Mouse (Mus musculus) lung, postnatal 0 days (tissue): ENCODE data around the gene Ccdc74a. TPM values are rescaled to one million over a fixed set of nuclear protein-coding genes. Genes with fewer than 3 reads are reported as not detected.
"Not testable (repeated sequence)": the region's sequence is repeated elsewhere in the genome, so short reads cannot be mapped to it uniquely, and the experiment has no call there.

Source experiments
- ATAC-seq: fragments of 200-750 bp; cut with Nextera tagmentation; 2 replicates; pipeline ENCODE4 v1.8.0; 2017; ENCODE audit warnings: moderate library complexity
- DNase-seq: peaks from one replicate; pipeline ENCODE4 v3.0.0-alpha.2; 2016; ENCODE audit warnings: low spot score
- H3K27ac ChIP-seq: fragments of 300-500 bp; sonication (generic); 2 replicates; pipeline ENCODE4 v1.5.1; 2014; ENCODE audit warnings: antibody characterized with exemption, mild to moderate bottlenecking, low read length, mixed read lengths
- H3K27me3 ChIP-seq: fragments of 300-500 bp; sonication (generic); replicated peaks from 2 replicates; pipeline ENCODE4 v1.6.1; 2014; ENCODE audit warnings: low read length, mixed read lengths; ENCODE audit not compliant: insufficient read depth
- H3K36me3 ChIP-seq: fragments of 300-500 bp; sonication (generic); 2 replicates; pipeline ENCODE4 v1.6.1; 2014; ENCODE audit warnings: low read length, mixed read lengths; ENCODE audit not compliant: insufficient read depth
- H3K4me1 ChIP-seq: fragments of 300-500 bp; sonication (generic); 2 replicates; pipeline ENCODE4 v1.6.1; 2014; ENCODE audit warnings: antibody characterized with exemption, low read depth, low read length, mixed read lengths; ENCODE audit not compliant: insufficient read depth
- H3K4me2 ChIP-seq: fragments of 300-500 bp; sonication (generic); replicated peaks from 2 replicates; pipeline ENCODE4 v1.6.1; 2014; ENCODE audit warnings: low read depth, mild to moderate bottlenecking, low read length, moderate library complexity, mixed read lengths
- H3K4me3 ChIP-seq: fragments of 300-500 bp; sonication (generic); 2 replicates; pipeline ENCODE4 v1.5.1; 2014; ENCODE audit warnings: low read depth, low read length
- H3K9ac ChIP-seq: fragments of 300-500 bp; sonication (generic); replicated peaks from 2 replicates; pipeline ENCODE4 v1.6.1; 2014; ENCODE audit warnings: low read depth, mild to moderate bottlenecking
- H3K9me3 ChIP-seq: fragments of 300-500 bp; sonication (generic); 2 replicates; pipeline ENCODE4 v1.6.1; 2016; ENCODE audit warnings: low read length, mixed read lengths
- CTCF ChIP-seq: IDR thresholded peaks from 2 replicates; pipeline ENCODE4 v1.5.1; 2016; ENCODE audit warnings: antibody characterized with exemption, mild to moderate bottlenecking
- EP300 ChIP-seq: IDR thresholded peaks from 2 replicates; pipeline ENCODE4 v1.6.1; 2016; ENCODE audit warnings: antibody characterized with exemption, mild to moderate bottlenecking, control low read depth
- WGBS: fragments of 180-500 bp; shearing (Covaris S2); extraction: QIAGEN DNeasy Blood & Tissue Kit; methylation state at CpG from one replicate; pipeline ENCODE4 v1.1.7; 2014; 5-methylcytosine and 5-hydroxymethylcytosine counted together
- polyA plus RNA-seq: library from polyadenylated mRNA; unstranded; fragments of >200 nt; fragmentation: Nextera tagmentation; extraction: Ambion mirVana; gene quantifications from 2 replicates; pipeline ENCODE4 v1.2.1, GENCODE M21; 2015

Ccdc74a gene
- 10.4 and 13.0 TPM in 2 replicates for polyA plus RNA-seq

DNA sequence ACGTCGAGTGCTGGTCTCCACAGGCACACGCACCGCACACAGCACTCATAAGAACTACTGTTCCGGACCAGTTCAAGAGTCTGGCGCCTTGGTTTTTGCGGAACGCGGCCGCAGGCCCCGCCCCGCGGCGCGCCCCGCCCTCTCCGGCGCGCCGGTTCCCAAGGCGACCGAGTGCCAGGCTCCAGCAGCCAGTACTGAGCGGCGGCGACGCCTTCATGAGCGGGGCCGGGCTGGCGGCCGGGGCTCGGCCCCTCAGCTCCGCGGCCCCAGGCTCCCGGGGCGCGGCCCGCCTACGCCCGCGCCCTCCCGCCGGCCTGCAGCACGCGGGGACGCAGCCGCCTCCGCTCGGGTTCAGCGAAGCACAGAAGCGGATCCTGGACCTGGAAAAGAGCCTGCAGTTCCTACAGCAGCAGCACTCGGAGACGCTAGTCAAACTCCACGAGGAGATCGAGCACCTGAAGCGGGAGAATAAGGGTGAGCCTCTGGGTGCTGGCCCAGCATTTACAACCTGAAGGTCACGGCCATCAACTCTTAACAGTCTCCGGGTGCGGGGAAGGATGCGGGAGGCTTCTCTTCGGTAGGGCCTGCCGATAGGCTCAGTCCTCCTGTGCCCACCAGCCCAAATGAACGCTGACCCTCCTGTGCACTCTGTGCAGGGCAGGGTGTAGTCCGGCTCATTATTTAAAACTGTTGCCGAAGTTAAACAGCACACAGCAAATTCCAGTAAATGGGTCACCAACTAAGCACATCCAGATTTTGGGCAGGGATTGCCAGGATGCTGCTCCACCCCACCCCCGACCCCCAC, at the start of gene Ccdc74a:
Gene Ccdc74a (plus strand): TSS at position 161 of the 805 bp plus-strand sequence.
- TF ChIP-seq CTCF (no peak), EP300 (no peak)
- no peaks in the 10 kb centered on the region for H3K27me3 ChIP-seq
- H3K4me3 ChIP-seq, result peak within 1 kb of the TSS; percentile 39
- H3K9ac ChIP-seq, result no peak within 1 kb of the TSS
- WGBS, result 2% methylated on average over 53 of the region's 65 CpGs
- DNase-seq (peak; percentile 91), ATAC-seq (peak; percentile 99)
- no peak within 1 kb of the TSS; the same call in 1 of the 2 replicates for H3K27ac ChIP-seq
- peaks cover 20% of the 10 kb centered on the region; the same call in 1 of the 2 replicates for H3K36me3 ChIP-seq
- no peaks in the 10 kb centered on the region for H3K9me3 ChIP-seq
- peaks cover 6% of the 10 kb centered on the region; the same call in 1 of the 2 replicates for H3K4me1 ChIP-seq
- H3K4me2 ChIP-seq, result peak within 1 kb of the TSS; percentile 82

DNA sequence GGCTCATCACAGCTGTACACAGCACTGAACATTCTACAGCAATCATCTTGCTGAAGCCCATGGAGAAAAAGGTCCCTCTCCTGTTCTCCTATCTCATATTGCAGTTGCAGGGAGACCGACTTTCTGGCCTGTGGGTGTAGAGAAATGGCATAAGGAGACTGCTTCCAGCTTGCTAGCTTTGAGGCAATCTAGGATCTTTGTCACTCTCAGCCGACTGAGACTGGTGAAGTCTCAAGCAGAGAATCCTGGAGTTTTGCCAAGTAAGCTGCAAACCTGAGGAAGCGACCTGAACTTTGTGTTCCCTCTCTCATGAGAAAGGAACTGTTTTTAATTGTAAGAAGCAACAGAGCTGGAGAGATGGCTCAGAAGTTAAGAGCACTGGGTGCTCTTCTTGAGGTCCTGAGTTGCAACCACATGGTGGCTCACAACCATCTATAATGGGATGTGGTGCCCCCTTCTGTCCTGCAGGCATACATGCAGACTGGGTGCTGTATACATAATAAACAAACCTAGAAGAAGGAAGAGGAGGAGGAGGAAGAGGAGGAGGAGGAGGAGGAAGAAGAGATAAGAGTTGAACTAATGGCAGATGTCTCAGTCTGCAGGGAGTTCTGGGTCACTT, 45.2 kb upstream of the Ccdc74a start:
- no peak overlapping the region for H3K27ac ChIP-seq

GRCm38 (mm10) chr16:17604941-17605340, 41.3 kb upstream of the Ccdc74a start:
- no peak for DNase-seq
- no peak overlapping the region for H3K4me2 ChIP-seq
- no peak overlapping the region for H3K4me3 ChIP-seq
- no peak overlapping the region for H3K27ac ChIP-seq
- no peaks in the 10 kb centered on the region for H3K9me3 ChIP-seq
- WGBS, result 58% methylated on average over 4 of the region's 4 CpGs
- TF ChIP-seq EP300, result no peak
- H3K4me1 ChIP-seq, result no peaks in the 10 kb centered on the region
- H3K36me3 ChIP-seq, result no peaks in the 10 kb centered on the region
- no peak for ATAC-seq
- H3K27me3 ChIP-seq, result no peaks in the 10 kb centered on the region
- no peak overlapping the region for H3K9ac ChIP-seq

More for the DNA sequence above, 45.2 kb upstream of the Ccdc74a start:
- H3K27me3 ChIP-seq, result no peaks in the 10 kb centered on the region
- no peak overlapping the region for H3K4me3 ChIP-seq
- H3K4me1 ChIP-seq, result no peaks in the 10 kb centered on the region
- H3K36me3 ChIP-seq, result no peaks in the 10 kb centered on the region
- DNase-seq (no peak), ATAC-seq (no peak)
- WGBS, result 35% methylated on average over 3 of the region's 3 CpGs
- TF ChIP-seq EP300 (no peak), CTCF (peak; percentile 49)
- no peak overlapping the region for H3K4me2 ChIP-seq
- no peaks in the 10 kb centered on the region for H3K9me3 ChIP-seq
- H3K9ac ChIP-seq, result no peak overlapping the region

- H3K36me3 ChIP-seq, result no peaks in the 10 kb centered on the region
- 65% methylated on average over 5 of the region's 5 CpGs for WGBS
Observed at GRCm38 (mm10) chr16:17605684-17606083, 40.6 kb upstream of the Ccdc74a start.

DNA sequence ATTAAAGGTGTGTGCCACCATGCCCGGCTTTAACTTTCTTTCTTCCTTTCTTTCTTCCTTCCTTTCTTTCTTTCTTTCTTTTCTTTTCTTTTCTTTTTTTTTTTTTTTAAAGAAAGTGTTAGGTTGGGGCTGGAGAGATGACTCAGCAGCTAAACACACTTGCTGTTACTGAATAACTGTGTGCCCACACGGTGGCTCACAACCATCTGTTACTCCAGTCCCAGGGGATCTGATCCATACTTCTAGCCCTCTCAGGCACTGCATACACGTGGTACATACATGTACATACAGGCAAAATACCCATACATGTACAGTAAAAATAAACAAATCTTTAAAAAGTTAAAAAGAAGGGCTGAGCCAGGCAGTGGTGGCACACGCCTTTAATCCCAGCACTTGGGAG, 34.9 kb upstream of the Ccdc74a start:
- TF ChIP-seq EP300 (no peak), CTCF (no peak)
- no peaks in the 10 kb centered on the region for H3K27me3 ChIP-seq
- no peaks in the 10 kb centered on the region for H3K9me3 ChIP-seq
- WGBS, result 60% methylated on average over 4 of the region's 4 CpGs
- no peak overlapping the region for H3K4me3 ChIP-seq
- no peak overlapping the region for H3K4me2 ChIP-seq
- no peaks in the 10 kb centered on the region for H3K36me3 ChIP-seq
- DNase-seq (no peak), ATAC-seq (no peak)
- H3K27ac ChIP-seq, result no peak overlapping the region
- no peak overlapping the region for H3K9ac ChIP-seq
- H3K4me1 ChIP-seq, result no peaks in the 10 kb centered on the region

More at GRCm38 (mm10) chr16:17605684-17606083, 40.6 kb upstream of the Ccdc74a start:
- TF ChIP-seq EP300, result no peak
- TF ChIP-seq CTCF, result no peak
- H3K9me3 ChIP-seq, result no peaks in the 10 kb centered on the region
- H3K9ac ChIP-seq, result no peak overlapping the region
- no peak overlapping the region for H3K4me3 ChIP-seq
- H3K4me2 ChIP-seq, result no peak overlapping the region
- no peak overlapping the region for H3K27ac ChIP-seq
- H3K27me3 ChIP-seq, result no peaks in the 10 kb centered on the region
- DNase-seq (no peak), ATAC-seq (no peak)
- H3K4me1 ChIP-seq, result no peaks in the 10 kb centered on the region

GRCm38 (mm10) chr16:17614740-17615139, 31.5 kb upstream of the Ccdc74a start:
- not testable (repeated sequence) for H3K4me3 ChIP-seq, H3K4me2 ChIP-seq, H3K9me3 ChIP-seq, H3K36me3 ChIP-seq, H3K27ac ChIP-seq, H3K27me3 ChIP-seq, H3K4me1 ChIP-seq, H3K9ac ChIP-seq, ATAC-seq, DNase-seq
- peak; percentile 65 for TF ChIP-seq CTCF
- WGBS, result 92% methylated on average over 6 of the region's 6 CpGs
